Mouse (Mus musculus): ENCODE results near the gene Nt5c1a. TPM values are rescaled to one million over a fixed set of nuclear protein-coding genes. Genes with fewer than 3 reads are reported as not detected.

Nt5c1a gene
- polyA plus RNA-seq, 1 experiment from 2014 or later: not detected

DNA sequence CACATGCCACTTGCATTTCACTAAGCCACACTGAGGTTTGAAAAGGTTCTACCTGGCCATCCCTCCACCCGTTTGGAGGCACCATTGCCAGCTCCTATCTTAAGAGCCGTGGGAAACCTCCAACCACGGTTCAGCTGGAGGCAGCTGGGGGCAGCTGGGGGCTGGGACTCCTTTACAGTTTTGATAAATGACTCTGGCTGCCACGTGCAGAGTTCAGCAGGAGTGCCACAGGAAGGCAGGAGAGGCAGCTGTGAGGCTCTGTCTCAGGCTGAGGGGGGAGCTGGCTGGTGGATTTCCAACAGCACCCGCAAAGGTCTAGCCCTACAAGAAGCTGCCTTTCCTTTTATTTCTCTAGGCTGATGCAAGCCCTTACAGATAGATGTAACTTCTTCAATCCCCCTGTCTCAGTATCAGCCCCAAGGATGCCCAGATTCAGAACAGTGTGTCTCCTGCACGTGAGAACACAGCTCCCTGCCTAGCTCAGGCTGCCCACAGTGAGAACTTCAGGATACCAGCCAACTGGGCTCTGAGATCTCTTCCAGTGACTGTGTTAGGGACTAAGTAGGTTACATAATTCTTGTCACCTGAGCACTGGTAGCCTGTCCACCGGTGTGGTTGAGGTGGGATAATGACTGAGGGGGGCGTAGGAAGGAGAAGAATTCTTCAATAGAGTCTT, 58.9 kb downstream of the Nt5c1a start:
- ATAC-seq: peak; percentile 80
- Histone ChIP-seq H3K4me1 (ENCODE audit: control insufficient read depth, insufficient read depth, low read length) (peaks cover 12% of the 10 kb centered on the region), H3K27me3 (replicated peaks; ENCODE audit: control insufficient read depth, insufficient read depth, low read length) (no peaks in the 10 kb centered on the region), H3K4me2 (ENCODE audit: low read depth, low read length) (no peak overlapping the region), H3K9ac (ENCODE audit: low read depth, low read length) (peak overlapping the region; percentile 26; the same call in 1 of the 2 replicates), H3K27ac (ENCODE audit: low read length) (0 out of 2 replicates have a peak overlapping the region, but pooled peaks have one; percentile 32), H3K9me3 (ENCODE audit: control insufficient read depth, low read length) (no peaks in the 10 kb centered on the region), H3K36me3 (ENCODE audit: control insufficient read depth, insufficient read depth, low read length) (no peaks in the 10 kb centered on the region), H3K4me3 (ENCODE audit: low read length) (no peak overlapping the region)
- 28% methylated on average over 8 of the region's 8 CpGs for WGBS

GRCm38 (mm10) chr4:123261721-123262401, 60.6 kb downstream of the Nt5c1a start, which contains the start of gene Pabpc4:
Gene Pabpc4, plus strand, starts transcription at chr4:123262351.
- H3K9me3 ChIP-seq (ENCODE audit: control insufficient read depth, low read length): no peaks in the 10 kb centered on the region
- ATAC-seq: peak; percentile 86
- no peaks in the 10 kb centered on the region for H3K36me3 ChIP-seq (ENCODE audit: control insufficient read depth, insufficient read depth, low read length)
- no peak within 1 kb of the TSS for H3K4me2 ChIP-seq (ENCODE audit: low read depth, low read length)
- H3K27ac ChIP-seq (ENCODE audit: low read length): no peak within 1 kb of the TSS
- H3K9ac ChIP-seq (ENCODE audit: low read depth, low read length): no peak within 1 kb of the TSS
- H3K4me1 ChIP-seq (ENCODE audit: control insufficient read depth, insufficient read depth, low read length): peaks cover 12% of the 10 kb centered on the region
- H3K4me3 ChIP-seq (ENCODE audit: low read length): no peak within 1 kb of the TSS
- no peaks in the 10 kb centered on the region for H3K27me3 ChIP-seq (replicated peaks; ENCODE audit: control insufficient read depth, insufficient read depth, low read length)
- 55% methylated on average over 5 of the region's 5 CpGs for WGBS

Other genes with a start within 250 kb of the Nt5c1a start
- 3.3 and 4.0 TPM in 2 replicates for gene Mfsd2a, start 240.3 kb upstream of the Nt5c1a start, polyA plus RNA-seq (2015; fragmentation: Nextera tagmentation; extraction: Ambion mirVana)
- gene Mycl, start 205.9 kb upstream of the Nt5c1a start, polyA plus RNA-seq (2015; fragmentation: Nextera tagmentation; extraction: Ambion mirVana): 5.1 and 5.3 TPM in 2 replicates
- 12.7 and 16.0 TPM in 2 replicates for gene Trit1, start 184.9 kb upstream of the Nt5c1a start, polyA plus RNA-seq (2015; fragmentation: Nextera tagmentation; extraction: Ambion mirVana)
- 0.29 and 0.47 TPM in 2 replicates for gene Bmp8b, start 96.3 kb upstream of the Nt5c1a start, polyA plus RNA-seq (2015; fragmentation: Nextera tagmentation; extraction: Ambion mirVana)
- gene Oxct2b, start 85.2 kb upstream of the Nt5c1a start, polyA plus RNA-seq (2015; fragmentation: Nextera tagmentation; extraction: Ambion mirVana): 0.13 TPM in 1 of 2 replicates, not detected in the other
- 76.1 and 84.1 TPM in 2 replicates for gene Ppie, start 61.6 kb upstream of the Nt5c1a start, polyA plus RNA-seq (2015; fragmentation: Nextera tagmentation; extraction: Ambion mirVana)
- 3.4 TPM in 2 replicates for gene Hpcal4, start 18.3 kb upstream of the Nt5c1a start, polyA plus RNA-seq (2015; fragmentation: Nextera tagmentation; extraction: Ambion mirVana)
- 10.7 and 12.0 TPM in 2 replicates for gene Heyl, start 32.1 kb downstream of the Nt5c1a start, polyA plus RNA-seq (2015; fragmentation: Nextera tagmentation; extraction: Ambion mirVana)
- gene Pabpc4, start 60.8 kb downstream of the Nt5c1a start, polyA plus RNA-seq (2015; fragmentation: Nextera tagmentation; extraction: Ambion mirVana): 31.6 and 36.7 TPM in 2 replicates
- gene Oxct2a, start 122.1 kb downstream of the Nt5c1a start, polyA plus RNA-seq (2015; fragmentation: Nextera tagmentation; extraction: Ambion mirVana): not detected in 2 replicates
- 0.64 and 1.1 TPM in 2 replicates for gene Bmp8a, start 141.7 kb downstream of the Nt5c1a start, polyA plus RNA-seq (2015; fragmentation: Nextera tagmentation; extraction: Ambion mirVana)

All from intestine, embryonic 16.5 days (tissue).